Comparison of ENCODE assay signal across 8 mouse cellular contexts in the genomic region with DNA sequence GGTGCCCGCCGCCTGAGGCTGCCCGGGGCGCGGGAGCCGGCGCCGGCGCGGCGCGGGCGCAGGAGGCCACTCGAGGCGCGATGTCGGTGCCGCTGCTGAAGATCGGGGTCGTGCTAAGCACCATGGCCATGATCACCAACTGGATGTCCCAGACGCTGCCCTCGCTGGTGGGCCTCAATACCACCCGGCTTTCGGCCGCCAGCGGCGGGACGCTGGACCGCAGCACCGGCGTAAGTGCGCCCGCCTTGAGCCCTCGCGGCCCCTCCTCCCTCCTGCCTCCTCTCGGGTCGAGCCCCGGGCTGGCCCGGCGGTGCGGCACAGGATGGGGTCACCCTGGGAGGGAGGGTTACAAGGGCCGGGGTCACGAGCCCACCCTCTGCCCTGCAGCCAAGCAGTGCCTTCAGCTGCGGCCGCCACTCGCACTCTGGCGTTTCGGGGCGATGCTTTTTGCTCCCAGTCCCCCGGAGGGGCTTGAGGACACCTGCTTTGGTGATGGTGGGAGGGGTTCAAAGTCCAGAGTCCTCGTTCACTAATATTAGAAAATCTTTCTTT. TPM values are rescaled to one million over a fixed set of nuclear protein-coding genes. Genes with fewer than 3 reads are reported as not detected.
DNase-seq lines count a peak whose midpoint lies in the region; ATAC-seq lines count a peak whose summit lies in the region.

No protein-coding gene starts in this region.

- H3K9me3 ChIP-seq in embryonic facial prominence, embryonic 15.5 days (replicated peaks), result no peaks in the 10 kb centered on the region
- H3K9me3 ChIP-seq in hindbrain, embryonic 13.5 days, result no peaks in the 10 kb centered on the region
- no peaks in the 10 kb centered on the region for H3K9me3 ChIP-seq in lung, embryonic 16.5 days (ENCODE audit: control insufficient read depth, low read length)

- 0 out of 2 replicates have a peak, but pooled peaks cover 10% of the 10 kb centered on the region for H3K27me3 ChIP-seq in embryonic facial prominence, embryonic 15.5 days
- H3K27me3 ChIP-seq in hindbrain, embryonic 13.5 days, result 0 out of 2 replicates have a peak, but pooled peaks cover 3% of the 10 kb centered on the region
- peaks cover 14% of the 10 kb centered on the region; the same call in 1 of the 2 replicates for H3K27me3 ChIP-seq in lung, embryonic 16.5 days (ENCODE audit: control insufficient read depth, insufficient read depth, low read depth, low read length)

- peak; percentile 35 to 49 for DNase-seq in adrenal gland, adult 18-20 months (ENCODE audit: low spot score in 2 of 2)
- no peak for DNase-seq in adrenal gland, postnatal 4 days (ENCODE audit: low spot score in 2 of 2)
- DNase-seq in MN1 (ENCODE audit: low spot score), result peak; percentile 38
- peak; percentile 56 for DNase-seq in testis, postnatal 10 days (ENCODE audit: low spot score)
- DNase-seq in thymus, postnatal 14 days, result no peak

- H3K4me3 ChIP-seq in embryonic facial prominence, embryonic 15.5 days (replicated peaks), result peak overlapping the region; percentile 65
- peak overlapping the region; percentile 73 for H3K4me3 ChIP-seq in hindbrain, embryonic 13.5 days
- H3K4me3 ChIP-seq in lung, embryonic 16.5 days (ENCODE audit: low read length), result peak overlapping the region; percentile 66

- H3K9ac ChIP-seq in embryonic facial prominence, embryonic 15.5 days, result peak overlapping the region; percentile 71
- H3K9ac ChIP-seq in hindbrain, embryonic 13.5 days, result peak overlapping the region; percentile 95
- H3K9ac ChIP-seq in lung, embryonic 16.5 days (ENCODE audit: low read length), result peak overlapping the region; percentile 73

- ATAC-seq in embryonic facial prominence, embryonic 15.5 days (ENCODE audit: insufficient number of reproducible peaks, low FRiP score, low TSS enrichment, low read depth), result 0 out of 2 replicates have a peak, but pooled peaks have one; percentile 16
- 0 out of 2 replicates have a peak, but pooled peaks have one; percentile 7 for ATAC-seq in hindbrain, embryonic 13.5 days (ENCODE audit: low FRiP score)
- ATAC-seq in lung, embryonic 16.5 days (ENCODE audit: low read depth), result 0 out of 2 replicates have a peak, but pooled peaks have one; percentile 13

- under 1% methylated on average over 51 of the region's 51 CpGs for WGBS in embryonic facial prominence, embryonic 15.5 days
- WGBS in hindbrain, embryonic 13.5 days, result under 1% methylated on average over 44 of the region's 51 CpGs
- WGBS in lung, embryonic 16.5 days, result under 1% methylated on average over 42 of the region's 51 CpGs

- peak overlapping the region; percentile 95 for H3K4me2 ChIP-seq in embryonic facial prominence, embryonic 15.5 days (replicated peaks)
- H3K4me2 ChIP-seq in hindbrain, embryonic 13.5 days, result peak overlapping the region; percentile 96
- H3K4me2 ChIP-seq in lung, embryonic 16.5 days (ENCODE audit: low read depth, low read length), result peak overlapping the region; percentile 98

- H3K36me3 ChIP-seq in embryonic facial prominence, embryonic 15.5 days, result no peaks in the 10 kb centered on the region; the same call in 1 of the 2 replicates
- H3K36me3 ChIP-seq in hindbrain, embryonic 13.5 days, result peaks cover 14% of the 10 kb centered on the region
- H3K36me3 ChIP-seq in lung, embryonic 16.5 days (ENCODE audit: control insufficient read depth, insufficient read depth, low read length), result no peaks in the 10 kb centered on the region

- H3K4me1 ChIP-seq in embryonic facial prominence, embryonic 15.5 days, result peaks cover 39% of the 10 kb centered on the region
- H3K4me1 ChIP-seq in hindbrain, embryonic 13.5 days (replicated peaks), result peaks cover 68% of the 10 kb centered on the region
- H3K4me1 ChIP-seq in lung, embryonic 16.5 days (replicated peaks; ENCODE audit: control insufficient read depth, insufficient read depth, low read length), result peaks cover 8% of the 10 kb centered on the region

- no peak overlapping the region; the same call in 1 of the 2 replicates for H3K27ac ChIP-seq in embryonic facial prominence, embryonic 15.5 days (replicated peaks)
- peak overlapping the region; percentile 84 for H3K27ac ChIP-seq in hindbrain, embryonic 13.5 days
- no peak overlapping the region for H3K27ac ChIP-seq in lung, embryonic 16.5 days (ENCODE audit: low read length)

RNA-seq across cellular contexts. Expression of a gene that starts 13.2 kb away (rescaled TPM):
- 10 to 100 TPM; 38.0 to 38.7 TPM for total RNA-seq in adrenal gland, adult 18-20 months (2021)
- total RNA-seq in adrenal gland, postnatal 4 days (2021), result 10 to 100 TPM; 39.6 to 49.0 TPM
- polyA plus RNA-seq in embryonic facial prominence, embryonic 15.5 days (2015; fragmentation: Nextera tagmentation; extraction: Ambion mirVana), result 34.5 and 35.7 TPM in 2 replicates
- 267 and 274 TPM in 2 replicates for polyA plus RNA-seq in hindbrain, embryonic 13.5 days (2015; fragmentation: Nextera tagmentation; extraction: Ambion mirVana)
- 9.2 and 9.5 TPM in 2 replicates for polyA plus RNA-seq in lung, embryonic 16.5 days (2015; fragmentation: Nextera tagmentation; extraction: Ambion mirVana)

Comparison
In these comparisons a context has a peak if more than half of its experiments do, and no peak if none do; other contexts are left out.
1. DNase-seq: peak in adrenal gland, adult 18-20 months (2 of 2), MN1 (single experiment) and testis, postnatal 10 days (single experiment); none in adrenal gland, postnatal 4 days (0 of 2) and thymus, postnatal 14 days (single experiment).
2. Peak in every context shown above with its lines, with median percentiles within 50 percentile points of each other: ATAC-seq, H3K4me2 ChIP-seq, H3K4me3 ChIP-seq and H3K9ac ChIP-seq.